Mouse (Mus musculus) heart, postnatal 0 days (tissue): ENCODE measurements around the gene 4930432K21Rik.

Source experiments
- CTCF ChIP-seq: IDR thresholded peaks from 2 replicates; pipeline ENCODE4 v1.5.1; 2016; ENCODE audit warnings: antibody characterized with exemption, control low read depth, low read depth
- EP300 ChIP-seq: IDR thresholded peaks from 2 replicates; pipeline ENCODE4 v1.6.1; 2016; ENCODE audit warnings: antibody characterized with exemption, low read depth

DNA sequence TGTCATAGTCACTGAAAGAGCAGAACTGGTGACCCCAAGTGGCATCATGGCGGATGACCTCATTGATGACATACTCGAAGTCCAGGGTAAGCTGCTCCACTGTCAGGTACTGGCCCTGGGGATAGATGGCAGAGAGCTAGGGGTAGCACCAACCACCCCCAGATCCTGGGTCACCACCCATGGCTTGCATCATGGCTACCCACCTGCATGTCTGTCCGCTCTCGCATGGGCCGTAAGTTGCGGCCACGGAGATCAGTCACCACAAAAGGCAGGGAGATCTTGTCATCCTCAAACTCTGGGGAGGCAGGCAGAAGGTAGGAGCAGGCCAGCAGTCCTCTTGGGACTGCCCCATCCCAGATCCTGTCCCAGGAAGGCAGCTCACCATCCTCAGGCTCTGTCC is 49.4 kb upstream of the 4930432K21Rik start:
- TF ChIP-seq CTCF (no peak), EP300 (no peak)
